Mouse (Mus musculus): Measurements from ENCODE around the gene Olfr1416.

Gene Olfr1416

GRCm38 (mm10) chr1:92431420-92431819, 53.5 kb downstream of the Olfr1416 start:
- DNase-seq = no peak

GRCm38 (mm10) chr1:92430991-92431390, 53.9 kb downstream of the Olfr1416 start:
- DNase-seq = no peak

Data from kidney, postnatal 14 days (tissue).